Mouse (Mus musculus): ENCODE measurements around the gene Gm43518.

DNA sequence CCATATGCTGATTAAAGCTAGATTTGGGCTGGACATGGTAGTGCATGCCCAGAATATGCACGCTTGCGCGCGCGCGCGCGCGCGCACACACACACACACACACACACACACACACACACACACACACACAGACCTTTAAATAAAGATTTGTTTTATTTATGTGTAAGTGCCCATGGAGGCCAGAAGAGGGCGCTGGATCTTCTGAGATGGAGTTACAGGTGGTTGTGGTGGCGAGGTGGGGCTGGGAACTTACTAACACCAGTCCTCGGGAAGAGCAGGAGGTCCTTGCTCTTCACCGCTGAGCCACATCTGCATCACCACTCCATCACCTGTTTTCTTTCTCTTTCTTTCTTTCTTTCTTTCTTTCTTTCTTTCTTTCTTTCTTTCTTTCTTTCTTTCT, 46.4 kb upstream of the Gm43518 start:
- TF ChIP-seq MAX (IDR thresholded peaks at IDR 0.05; ENCODE audit: low read length), result no peak
- TF ChIP-seq MEF2A (IDR thresholded peaks at IDR 0.05; ENCODE audit: extremely low read depth, insufficient replicate concordance, low read depth, low read length, poor library complexity, severe bottlenecking), result no peak
- TF ChIP-seq MAZ (IDR thresholded peaks at IDR 0.05; ENCODE audit: low read depth, low read length), result no peak
- no peak for TF ChIP-seq GATA1 (IDR thresholded peaks at IDR 0.05; ENCODE audit: low read depth, low read length)
- no peak for TF ChIP-seq POLR2AphosphoS2 (IDR thresholded peaks at IDR 0.05; ENCODE audit: low read length)
- no peak for TF ChIP-seq POLR2AphosphoS5 (IDR thresholded peaks at IDR 0.05; ENCODE audit: borderline replicate concordance, low read depth, low read length)
- no peak for TF ChIP-seq MYB (IDR thresholded peaks at IDR 0.05; ENCODE audit: low read depth, low read length)
- TF ChIP-seq KAT2A (conservative IDR thresholded peaks at IDR 0.05; ENCODE audit: low read depth, low read length), result no peak
- TF ChIP-seq POLR2A (IDR thresholded peaks at IDR 0.05; ENCODE audit: control insufficient read depth in 1 of 2, insufficient read depth in 1 of 2, low read depth in 1 of 2, low read length in 2 of 2, poor library complexity in 1 of 2), result no peak
- no peak for TF ChIP-seq JUND (IDR thresholded peaks at IDR 0.05; ENCODE audit: low read depth, low read length)
- no peak for TF ChIP-seq MAFK (IDR thresholded peaks at IDR 0.05; ENCODE audit: borderline replicate concordance, low read depth, low read length)
- no peak for TF ChIP-seq ETS1 (IDR thresholded peaks at IDR 0.05; ENCODE audit: low read depth, low read length)

Data from MEL (cell line).